Mouse (Mus musculus): Measurements from ENCODE around the gene Olfr1254.

The Olfr1254 gene

DNA sequence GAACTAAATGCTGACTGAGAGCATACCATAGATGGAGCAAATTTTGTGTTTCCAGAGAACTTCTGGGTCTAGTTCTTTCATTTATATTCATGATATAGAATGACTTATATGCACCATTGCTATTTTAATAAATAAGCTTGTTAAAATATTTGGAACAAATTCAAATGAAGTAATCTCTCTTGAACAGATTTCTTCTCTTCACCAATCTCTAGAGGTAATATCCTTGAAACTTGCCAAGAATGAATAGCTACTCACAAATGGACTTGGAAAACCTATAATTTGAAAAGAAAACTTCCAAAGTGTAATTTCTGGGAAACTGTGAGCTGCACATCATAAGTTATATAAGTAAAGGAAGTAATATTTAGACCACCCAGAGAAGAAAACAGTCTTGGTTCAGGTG lies at the start of gene Olfr1254:
Gene Olfr1254, minus strand, starts transcription at position 101 of the 400 bp plus-strand sequence.
- DNase-seq, result no peak

DNA sequence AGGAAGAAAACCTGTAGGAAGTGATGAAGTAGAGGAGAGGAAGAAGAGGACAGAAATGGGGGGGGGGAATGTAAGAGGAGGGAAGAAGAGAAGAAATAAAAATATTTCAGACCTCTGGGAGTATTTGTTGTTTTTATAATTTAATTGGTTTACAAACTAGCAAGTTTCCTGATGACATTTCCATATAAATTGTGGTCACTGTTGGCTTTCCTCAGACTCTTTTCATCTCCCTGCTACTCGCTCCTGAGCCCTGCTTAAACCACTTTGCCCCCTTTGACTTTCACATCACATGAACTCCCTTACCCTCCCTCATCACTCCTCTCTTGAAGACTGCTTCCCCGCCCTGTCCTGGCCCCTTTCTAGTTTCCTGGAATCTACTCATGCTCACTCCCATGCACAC lies 48.0 kb upstream of the Olfr1254 start, which contains the start of gene Olfr1256:
Gene Olfr1256, minus strand, starts transcription at position 101 of the 400 bp plus-strand sequence.
- DNase-seq, result no peak

DNA sequence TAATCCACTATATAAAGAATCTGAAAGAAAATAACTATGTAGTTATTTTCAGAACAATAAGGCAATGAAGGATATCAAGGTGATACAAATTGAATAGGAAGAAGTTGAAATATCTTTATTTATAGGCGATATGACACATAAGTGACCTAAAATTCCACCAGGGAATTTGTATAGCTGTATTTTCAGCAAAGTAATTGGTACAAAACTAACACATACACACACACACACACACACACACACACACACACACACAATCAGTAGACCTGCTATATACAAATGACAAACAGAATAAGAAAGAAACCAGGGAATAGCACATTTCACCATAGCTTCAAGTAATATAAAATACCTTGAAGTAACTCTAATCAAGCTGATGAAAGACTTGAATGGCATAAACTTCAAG lies 26.8 kb upstream of the Olfr1254 start:
- DNase-seq, result no peak

DNA sequence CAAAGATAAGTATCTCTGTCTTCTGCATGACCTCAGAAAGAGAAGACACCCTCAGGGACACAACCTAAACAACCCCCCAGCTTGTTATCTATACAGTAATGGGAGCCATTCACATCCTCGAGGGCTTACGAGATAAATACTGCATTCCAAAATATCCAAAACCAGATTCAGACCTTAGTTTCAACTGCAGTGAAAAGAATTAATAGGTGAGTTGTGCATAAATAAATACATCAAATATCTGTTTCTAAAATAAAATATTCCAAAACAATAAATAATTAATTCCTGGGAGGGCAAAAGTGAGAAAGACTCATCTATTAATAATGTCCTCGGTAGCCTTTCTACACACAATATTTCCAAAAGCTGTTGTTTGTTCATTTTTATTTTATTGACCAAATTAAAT lies 18.3 kb upstream of the Olfr1254 start, which contains the start of gene Olfr1255:
Gene Olfr1255, plus strand, starts transcription at position 301 of the 400 bp plus-strand sequence.
- no peak for DNase-seq

DNA sequence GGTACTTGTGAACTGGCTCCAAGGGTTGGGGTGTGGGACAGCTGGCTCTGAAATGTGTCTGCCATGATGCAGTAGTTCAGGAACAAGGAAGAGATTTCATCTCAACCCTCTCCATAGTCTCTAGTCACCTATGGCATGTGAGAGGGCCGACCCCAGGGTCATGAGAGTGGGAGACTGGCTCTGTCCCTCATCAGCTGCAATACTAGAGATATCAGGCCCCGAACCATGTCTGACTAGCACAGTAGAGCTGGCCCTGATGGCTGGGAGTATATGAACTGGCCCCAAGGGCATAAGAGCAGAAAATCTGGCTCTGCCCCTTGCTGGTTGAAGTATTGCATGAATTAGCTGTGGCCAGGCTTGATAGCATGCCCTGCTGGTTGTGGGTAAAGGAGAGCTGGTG lies 17.3 kb upstream of the Olfr1254 start:
- no peak for DNase-seq

DNA sequence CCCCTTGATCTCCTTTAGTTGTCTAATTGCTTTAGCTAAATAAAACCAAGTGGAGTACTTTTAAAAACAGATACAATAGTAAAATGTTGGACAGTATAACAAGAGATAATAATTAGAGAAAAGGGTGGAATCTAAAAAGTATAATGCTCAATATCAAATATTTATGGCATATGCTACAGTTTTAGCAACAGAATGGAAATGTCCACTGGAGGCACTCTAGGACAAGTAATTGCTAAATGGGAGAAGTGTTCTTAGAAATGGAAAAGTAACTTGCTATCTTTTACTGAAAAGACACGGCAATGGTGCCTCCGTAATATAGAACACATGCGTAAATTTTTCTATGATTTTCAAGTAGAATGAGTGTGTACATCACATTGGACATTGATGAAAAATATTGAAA lies 6.2 kb upstream of the Olfr1254 start:
- no peak for DNase-seq

DNA sequence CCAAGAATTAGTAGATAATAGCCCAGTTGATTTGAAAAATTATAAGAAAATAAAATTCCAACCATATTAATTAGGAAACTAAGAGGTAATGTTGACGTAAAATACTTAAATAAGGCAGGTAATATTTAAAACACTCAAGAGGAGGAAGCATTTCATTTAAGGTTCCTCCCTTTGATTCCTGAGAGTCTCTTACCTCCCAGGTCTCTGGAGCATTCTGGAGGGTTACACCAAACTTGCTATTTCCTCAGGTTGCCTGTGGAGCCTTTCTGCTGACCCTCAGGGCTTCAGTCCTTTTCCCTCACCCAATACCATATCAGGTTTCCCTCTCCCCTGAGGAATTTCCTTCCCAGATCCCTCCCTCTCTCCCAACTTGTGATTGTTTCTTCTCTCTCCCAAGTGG lies 36.4 kb downstream of the Olfr1254 start, which contains the start of gene Olfr1253:
Gene Olfr1253, minus strand, starts transcription at position 101 of the 400 bp plus-strand sequence.
- no peak for DNase-seq

Data from cerebellum, postnatal 10 days (tissue).